Mouse (Mus musculus): Measurements from ENCODE around the gene Sh2b1. TPM values are rescaled to one million over a fixed set of nuclear protein-coding genes. Genes with fewer than 3 reads are reported as not detected.

Gene Sh2b1
- polyA plus RNA-seq, 1 experiment from 2014 or later = 73.9 TPM

- 58% methylated on average over 5 of the region's 5 CpGs for WGBS
- no peak for ATAC-seq
These were observed 12.2 kb downstream of the Sh2b1 start, which contains the start of gene Atp2a1 for GRCm38 (mm10) chr7:126463004-126463403. TSS of gene Atp2a1 (minus strand) at chr7:126463108.

GRCm38 (mm10) chr7:126461626-126462025 is 13.6 kb downstream of the Sh2b1 start:
- H3K4me1 ChIP-seq (replicated peaks; ENCODE audit: control insufficient read depth, insufficient read depth, low read length) = no peaks in the 10 kb centered on the region
- H3K9me3 ChIP-seq (ENCODE audit: control insufficient read depth, low read length) = no peaks in the 10 kb centered on the region
- no peak for ATAC-seq
- H3K9ac ChIP-seq (replicated peaks; ENCODE audit: low read depth, low read length) = no peak overlapping the region
- 71% methylated on average over 3 of the region's 3 CpGs for WGBS
- no peak overlapping the region for H3K27ac ChIP-seq (ENCODE audit: low read length)
- no peak overlapping the region for H3K4me3 ChIP-seq (replicated peaks; ENCODE audit: low read length)
- H3K4me2 ChIP-seq (ENCODE audit: low read length) = no peak overlapping the region
- H3K36me3 ChIP-seq (ENCODE audit: control insufficient read depth, insufficient read depth) = no peaks in the 10 kb centered on the region
- H3K27me3 ChIP-seq (replicated peaks; ENCODE audit: control insufficient read depth, insufficient read depth, low read length) = no peaks in the 10 kb centered on the region

More at GRCm38 (mm10) chr7:126463004-126463403, 12.2 kb downstream of the Sh2b1 start, which contains the start of gene Atp2a1:
- Histone ChIP-seq H3K27ac (ENCODE audit: low read length) (no peak within 1 kb of the TSS), H3K4me3 (replicated peaks; ENCODE audit: low read length) (no peak within 1 kb of the TSS), H3K4me1 (replicated peaks; ENCODE audit: control insufficient read depth, insufficient read depth, low read length) (no peaks in the 10 kb centered on the region), H3K36me3 (ENCODE audit: control insufficient read depth, insufficient read depth) (peaks cover 11% of the 10 kb centered on the region), H3K9me3 (ENCODE audit: control insufficient read depth, low read length) (no peaks in the 10 kb centered on the region), H3K4me2 (ENCODE audit: low read length) (no peak within 1 kb of the TSS), H3K9ac (replicated peaks; ENCODE audit: low read depth, low read length) (no peak within 1 kb of the TSS), H3K27me3 (replicated peaks; ENCODE audit: control insufficient read depth, insufficient read depth, low read length) (no peaks in the 10 kb centered on the region)

- WGBS = 46% methylated on average over 10 of the region's 10 CpGs
- Histone ChIP-seq H3K9me3 (ENCODE audit: control insufficient read depth, low read length) (no peaks in the 10 kb centered on the region), H3K27ac (ENCODE audit: low read length) (no peak overlapping the region), H3K4me1 (replicated peaks; ENCODE audit: control insufficient read depth, insufficient read depth, low read length) (no peaks in the 10 kb centered on the region), H3K4me3 (replicated peaks; ENCODE audit: low read length) (no peak overlapping the region), H3K27me3 (replicated peaks; ENCODE audit: control insufficient read depth, insufficient read depth, low read length) (no peaks in the 10 kb centered on the region), H3K9ac (replicated peaks; ENCODE audit: low read depth, low read length) (no peak overlapping the region), H3K36me3 (ENCODE audit: control insufficient read depth, insufficient read depth) (no peaks in the 10 kb centered on the region), H3K4me2 (ENCODE audit: low read length) (no peak overlapping the region)
- no peak for ATAC-seq
These were observed 14.4 kb downstream of the Sh2b1 start for GRCm38 (mm10) chr7:126460623-126461399.

- Histone ChIP-seq H3K9me3 (ENCODE audit: control insufficient read depth, low read length) (no peaks in the 10 kb centered on the region), H3K4me3 (replicated peaks; ENCODE audit: low read length) (no peak overlapping the region), H3K4me1 (replicated peaks; ENCODE audit: control insufficient read depth, insufficient read depth, low read length) (no peaks in the 10 kb centered on the region), H3K9ac (replicated peaks; ENCODE audit: low read depth, low read length) (no peak overlapping the region), H3K27me3 (replicated peaks; ENCODE audit: control insufficient read depth, insufficient read depth, low read length) (no peaks in the 10 kb centered on the region), H3K36me3 (ENCODE audit: control insufficient read depth, insufficient read depth) (no peaks in the 10 kb centered on the region), H3K4me2 (ENCODE audit: low read length) (no peak overlapping the region), H3K27ac (ENCODE audit: low read length) (no peak overlapping the region)
- 84% methylated on average over 11 of the region's 11 CpGs for WGBS
- ATAC-seq = no peak
These were observed 16.2 kb downstream of the Sh2b1 start for GRCm38 (mm10) chr7:126458844-126459618.

- no peak overlapping the region for H3K4me3 ChIP-seq (replicated peaks; ENCODE audit: low read length)
- H3K4me1 ChIP-seq (replicated peaks; ENCODE audit: control insufficient read depth, insufficient read depth, low read length) = no peaks in the 10 kb centered on the region
- H3K27me3 ChIP-seq (replicated peaks; ENCODE audit: control insufficient read depth, insufficient read depth, low read length) = no peaks in the 10 kb centered on the region
- no peak overlapping the region for H3K27ac ChIP-seq (ENCODE audit: low read length)
- H3K4me2 ChIP-seq (ENCODE audit: low read length) = no peak overlapping the region
- 86% methylated on average over 5 of the region's 5 CpGs for WGBS
- no peak for ATAC-seq
- no peak overlapping the region for H3K9ac ChIP-seq (replicated peaks; ENCODE audit: low read depth, low read length)
- no peaks in the 10 kb centered on the region for H3K9me3 ChIP-seq (ENCODE audit: control insufficient read depth, low read length)
- no peaks in the 10 kb centered on the region for H3K36me3 ChIP-seq (ENCODE audit: control insufficient read depth, insufficient read depth)
These were observed 17.0 kb downstream of the Sh2b1 start for GRCm38 (mm10) chr7:126458225-126458624.

- Histone ChIP-seq H3K27ac (ENCODE audit: low read length) (no peak overlapping the region), H3K9ac (replicated peaks; ENCODE audit: low read depth, low read length) (no peak overlapping the region), H3K4me2 (ENCODE audit: low read length) (no peak overlapping the region), H3K4me1 (replicated peaks; ENCODE audit: control insufficient read depth, insufficient read depth, low read length) (no peaks in the 10 kb centered on the region), H3K36me3 (ENCODE audit: control insufficient read depth, insufficient read depth) (no peaks in the 10 kb centered on the region), H3K9me3 (ENCODE audit: control insufficient read depth, low read length) (no peaks in the 10 kb centered on the region), H3K4me3 (replicated peaks; ENCODE audit: low read length) (no peak overlapping the region), H3K27me3 (replicated peaks; ENCODE audit: control insufficient read depth, insufficient read depth, low read length) (no peaks in the 10 kb centered on the region)
- WGBS = 89% methylated on average over 17 of the region's 17 CpGs
- no peak for ATAC-seq
These were observed 18.6 kb downstream of the Sh2b1 start for GRCm38 (mm10) chr7:126456382-126457266.

GRCm38 (mm10) chr7:126455242-126455641 is 20.0 kb downstream of the Sh2b1 start:
- Histone ChIP-seq H3K27me3 (replicated peaks; ENCODE audit: control insufficient read depth, insufficient read depth, low read length) (no peaks in the 10 kb centered on the region), H3K9me3 (ENCODE audit: control insufficient read depth, low read length) (no peaks in the 10 kb centered on the region), H3K27ac (ENCODE audit: low read length) (no peak overlapping the region), H3K9ac (replicated peaks; ENCODE audit: low read depth, low read length) (no peak overlapping the region), H3K4me2 (ENCODE audit: low read length) (no peak overlapping the region), H3K4me1 (replicated peaks; ENCODE audit: control insufficient read depth, insufficient read depth, low read length) (no peaks in the 10 kb centered on the region), H3K36me3 (ENCODE audit: control insufficient read depth, insufficient read depth) (no peaks in the 10 kb centered on the region), H3K4me3 (replicated peaks; ENCODE audit: low read length) (no peak overlapping the region)
- 82% methylated on average over 2 of the region's 2 CpGs for WGBS
- no peak for ATAC-seq

- Histone ChIP-seq H3K4me2 (ENCODE audit: low read length) (no peak overlapping the region), H3K27ac (ENCODE audit: low read length) (no peak overlapping the region), H3K4me3 (replicated peaks; ENCODE audit: low read length) (no peak overlapping the region), H3K36me3 (ENCODE audit: control insufficient read depth, insufficient read depth) (no peaks in the 10 kb centered on the region), H3K27me3 (replicated peaks; ENCODE audit: control insufficient read depth, insufficient read depth, low read length) (no peaks in the 10 kb centered on the region), H3K9me3 (ENCODE audit: control insufficient read depth, low read length) (no peaks in the 10 kb centered on the region), H3K9ac (replicated peaks; ENCODE audit: low read depth, low read length) (no peak overlapping the region), H3K4me1 (replicated peaks; ENCODE audit: control insufficient read depth, insufficient read depth, low read length) (no peaks in the 10 kb centered on the region)
- 78% methylated on average over 7 of the region's 7 CpGs for WGBS
- no peak for ATAC-seq
These were observed 21.4 kb downstream of the Sh2b1 start for GRCm38 (mm10) chr7:126453861-126454260.

- Histone ChIP-seq H3K27ac (ENCODE audit: low read length) (no peak overlapping the region), H3K4me3 (replicated peaks; ENCODE audit: low read length) (no peak overlapping the region), H3K36me3 (ENCODE audit: control insufficient read depth, insufficient read depth) (no peaks in the 10 kb centered on the region), H3K4me1 (replicated peaks; ENCODE audit: control insufficient read depth, insufficient read depth, low read length) (no peaks in the 10 kb centered on the region), H3K9me3 (ENCODE audit: control insufficient read depth, low read length) (no peaks in the 10 kb centered on the region), H3K4me2 (ENCODE audit: low read length) (no peak overlapping the region), H3K9ac (replicated peaks; ENCODE audit: low read depth, low read length) (no peak overlapping the region), H3K27me3 (replicated peaks; ENCODE audit: control insufficient read depth, insufficient read depth, low read length) (no peaks in the 10 kb centered on the region)
- 90% methylated on average over 3 of the region's 3 CpGs for WGBS
- no peak for ATAC-seq
These were observed 23.0 kb downstream of the Sh2b1 start for GRCm38 (mm10) chr7:126452244-126452643.
